14 mouse cellular contexts compared by ENCODE assay signal in genomic region chr6:12458841-12459240, GRCm38 (mm10).
A peak's percentile ranks its signal among the peaks of the same experiment; 100 is the strongest.
DNase-seq lines count a peak whose midpoint lies in the region; ATAC-seq and TF ChIP-seq lines count a peak whose summit lies in the region.
"Had no signal": no experiment of that assay in that cellular context is flagged by ENCODE, and none has a peak within 500 bp of the region (broad histone marks: within the 10 kb centered on the region; RNA-seq: fewer than 3 reads in every experiment).

No protein-coding gene starts in this region.

- no peak for TF ChIP-seq POLR2A in kidney, adult 2 months (IDR thresholded peaks at IDR 0.05; ENCODE audit: low read depth, low read length)

- no peaks in the 10 kb centered on the region for H3K4me1 ChIP-seq in kidney, adult 2 months (ENCODE audit: control insufficient read depth, insufficient read depth, low read length)
- peaks cover 12% of the 10 kb centered on the region for H3K4me1 ChIP-seq in heart, embryonic 15.5 days (replicated peaks)
- H3K4me1 ChIP-seq in embryonic facial prominence, embryonic 10.5 days, result no peaks in the 10 kb centered on the region
- H3K4me1 ChIP-seq: embryonic facial prominence, embryonic 15.5 days; forebrain, embryonic 13.5 days; limb, embryonic 13.5 days; midbrain, embryonic 15.5 days; neural tube, embryonic 12.5 days had no signal

- no peaks in the 10 kb centered on the region for H3K36me3 ChIP-seq in kidney, adult 2 months (ENCODE audit: control insufficient read depth, insufficient read depth, low read length)
- no peaks in the 10 kb centered on the region for H3K36me3 ChIP-seq in heart, embryonic 15.5 days
- no peaks in the 10 kb centered on the region for H3K36me3 ChIP-seq in embryonic facial prominence, embryonic 10.5 days (replicated peaks)
- H3K36me3 ChIP-seq: embryonic facial prominence, embryonic 15.5 days; limb, embryonic 13.5 days; midbrain, embryonic 15.5 days; neural tube, embryonic 12.5 days had no signal

- no peak for TF ChIP-seq CTCF in kidney, adult 2 months (conservative IDR thresholded peaks at IDR 0.05; ENCODE audit: insufficient read depth, insufficient read length, low read depth, low read length)

- no peak overlapping the region for H3K4me2 ChIP-seq in heart, embryonic 15.5 days
- H3K4me2 ChIP-seq: embryonic facial prominence, embryonic 15.5 days; forebrain, embryonic 13.5 days; limb, embryonic 13.5 days; midbrain, embryonic 15.5 days; neural tube, embryonic 12.5 days had no signal

- WGBS in kidney, adult 2 months, result 83% methylated on average over 4 of the region's 4 CpGs
- WGBS in heart, embryonic 15.5 days, result 29% methylated on average over 4 of the region's 4 CpGs
- 93% methylated on average over 4 of the region's 4 CpGs for whole genome bisulfite sequencing in embryonic facial prominence, embryonic 10.5 days

- no peak overlapping the region for H3K27ac ChIP-seq in kidney, adult 2 months (ENCODE audit: insufficient read depth, low read depth, low read length)
- H3K27ac ChIP-seq in heart, embryonic 15.5 days, result peak overlapping the region; percentile 65
- H3K27ac ChIP-seq in embryonic facial prominence, embryonic 10.5 days (replicated peaks), result no peak overlapping the region
- H3K27ac ChIP-seq: embryonic facial prominence, embryonic 15.5 days; forebrain, embryonic 13.5 days; limb, embryonic 13.5 days; midbrain, embryonic 15.5 days; neural tube, embryonic 12.5 days had no signal

- no peak overlapping the region for H3K4me3 ChIP-seq in kidney, adult 2 months (ENCODE audit: insufficient read depth, low read depth, low read length)
- no peak overlapping the region for H3K4me3 ChIP-seq in heart, embryonic 15.5 days
- no peak overlapping the region for H3K4me3 ChIP-seq in embryonic facial prominence, embryonic 10.5 days
- H3K4me3 ChIP-seq: embryonic facial prominence, embryonic 15.5 days; forebrain, embryonic 13.5 days; limb, embryonic 13.5 days; midbrain, embryonic 15.5 days; neural tube, embryonic 12.5 days had no signal

- ATAC-seq in heart, embryonic 15.5 days (replicated peaks; ENCODE audit: insufficient number of reproducible peaks, insufficient read depth, low FRiP score, low read depth), result peak; percentile 80
- ATAC-seq: forebrain, embryonic 13.5 days; midbrain, embryonic 15.5 days had no signal

- no peak overlapping the region for H3K9ac ChIP-seq in heart, embryonic 15.5 days
- H3K9ac ChIP-seq: embryonic facial prominence, embryonic 15.5 days; forebrain, embryonic 13.5 days; limb, embryonic 13.5 days; midbrain, embryonic 15.5 days; neural tube, embryonic 12.5 days had no signal

- DNase-seq in kidney, adult 2 months, result peak; percentile 27
- no peak for DNase-seq in kidney, adult 8-10 months
- DNase-seq in 3T3-L1 (ENCODE audit: low read depth, low spot score), result peak; percentile 81
- peak; percentile 68 for DNase-seq in NIH3T3 (ENCODE audit: low read depth)
- DNase-seq in embryonic facial prominence, embryonic 10.5 days (ENCODE audit: low spot score), result no peak
- DNase-seq in cerebellum, postnatal 25 days, result no peak
- DNase-seq: right cerebral cortex, postnatal 4 days had no signal

- H3K9me3 ChIP-seq in heart, embryonic 15.5 days (replicated peaks), result no peaks in the 10 kb centered on the region
- H3K9me3 ChIP-seq in embryonic facial prominence, embryonic 10.5 days, result no peaks in the 10 kb centered on the region
- H3K9me3 ChIP-seq: embryonic facial prominence, embryonic 15.5 days; forebrain, embryonic 13.5 days; limb, embryonic 13.5 days; midbrain, embryonic 15.5 days; neural tube, embryonic 12.5 days had no signal

- no peaks in the 10 kb centered on the region for H3K27me3 ChIP-seq in kidney, adult 2 months (replicated peaks; ENCODE audit: control insufficient read depth, insufficient read depth, low read length)
- no peaks in the 10 kb centered on the region for H3K27me3 ChIP-seq in heart, embryonic 15.5 days
- H3K27me3 ChIP-seq in embryonic facial prominence, embryonic 10.5 days (replicated peaks; ENCODE audit: low read depth, poor library complexity, severe bottlenecking), result no peaks in the 10 kb centered on the region
- H3K27me3 ChIP-seq: CH12.LX; embryonic facial prominence, embryonic 15.5 days; forebrain, embryonic 13.5 days; limb, embryonic 13.5 days; midbrain, embryonic 15.5 days; neural tube, embryonic 12.5 days had no signal

Comparison
In these comparisons a context has a peak if more than half of its experiments do, and no peak if none do; other contexts are left out.
1. DNase-seq: peak in kidney, adult 2 months (single experiment), 3T3-L1 (single experiment) and NIH3T3 (single experiment); none in kidney, adult 8-10 months (0 of 2), embryonic facial prominence, embryonic 10.5 days (single experiment) and cerebellum, postnatal 25 days (0 of 2).